Mouse (Mus musculus) ES-Bruce4 (cell line): ENCODE measurements at regions not wholly inside any gene's neighbourhood (a gene's known extent, or its start where the extent isn't known, plus 50 kb on each side); places are given as distances from the start of the nearest gene placed in this dataset.

Experiments used
- H3K27ac ChIP-seq: 2 replicates; pipeline ENCODE4 v1.5.1; 2012; ENCODE audit warnings: low read length, inconsistent platforms; ENCODE audit not compliant: insufficient read depth
- H3K27me3 ChIP-seq: 2 replicates; pipeline ENCODE4 v1.6.1; 2012; ENCODE audit warnings: mild to moderate bottlenecking, low read length, inconsistent platforms; ENCODE audit not compliant: control insufficient read depth, poor library complexity, insufficient read depth, severe bottlenecking
- H3K36me3 ChIP-seq: 2 replicates; pipeline ENCODE4 v1.6.1; 2012; ENCODE audit warnings: inconsistent platforms, mild to moderate bottlenecking, low read length, moderate library complexity; ENCODE audit not compliant: control insufficient read depth, poor library complexity, insufficient read depth, severe bottlenecking
- H3K4me1 ChIP-seq: one replicate; pipeline ENCODE4 v1.8.1; 2011; ENCODE audit warnings: low read length; ENCODE audit not compliant: control insufficient read depth, insufficient read depth
- H3K4me3 ChIP-seq: 2 replicates; pipeline ENCODE4 v1.5.1; 2011; ENCODE audit warnings: low read depth, mild to moderate bottlenecking, low read length
- H3K9ac ChIP-seq: 2 replicates; pipeline ENCODE4 v1.6.1; 2012; ENCODE audit warnings: low read depth, mild to moderate bottlenecking, inconsistent platforms; ENCODE audit not compliant: poor library complexity, severe bottlenecking
- H3K9me3 ChIP-seq: replicated peaks from 2 replicates; pipeline ENCODE4 v1.6.1; 2012; ENCODE audit warnings: mild to moderate bottlenecking, low read length, inconsistent platforms; ENCODE audit not compliant: control insufficient read depth, poor library complexity, insufficient read depth, severe bottlenecking
- CTCF ChIP-seq: IDR thresholded peaks from one replicate; pipeline ENCODE4 v1.8.1; 2011; ENCODE audit warnings: low read depth, low read length
- EP300 ChIP-seq: IDR thresholded peaks from 2 replicates; pipeline ENCODE4 v1.6.1; 2011; ENCODE audit warnings: low read depth, low read length; ENCODE audit not compliant: insufficient read depth
- POLR2A ChIP-seq: IDR thresholded peaks from one replicate; pipeline ENCODE4 v1.8.1; 2011; ENCODE audit warnings: low read length; ENCODE audit not compliant: insufficient read depth

DNA sequence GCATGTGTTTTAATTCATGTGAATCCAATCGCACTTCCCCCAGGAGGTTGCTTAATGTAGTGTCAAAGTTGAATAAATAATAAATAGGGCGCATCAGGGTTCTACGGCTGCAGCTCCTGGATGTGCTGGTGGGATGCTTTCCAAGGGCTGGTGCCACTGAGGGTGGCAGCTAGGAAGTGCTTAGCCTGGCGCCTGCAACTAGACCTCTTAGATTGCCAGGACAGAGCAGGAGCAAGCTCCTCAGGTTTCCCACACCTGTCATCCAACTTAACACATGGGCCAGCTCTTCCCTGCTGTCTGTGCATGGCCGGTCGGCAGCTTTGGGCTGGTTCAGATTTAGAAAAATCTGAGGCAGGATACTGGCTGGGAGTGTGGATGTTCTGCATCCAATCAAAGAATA lies 282.6 kb upstream of the Fam19a5 start:
- H3K4me3 ChIP-seq: no peak overlapping the region
- H3K36me3 ChIP-seq: no peaks in the 10 kb centered on the region
- no peaks in the 10 kb centered on the region for H3K4me1 ChIP-seq
- H3K27me3 ChIP-seq: no peaks in the 10 kb centered on the region
- H3K9ac ChIP-seq: no peak overlapping the region
- no peak for TF ChIP-seq POLR2A
- TF ChIP-seq CTCF: no peak
- no peak for TF ChIP-seq EP300
- H3K9me3 ChIP-seq: no peaks in the 10 kb centered on the region
- H3K27ac ChIP-seq: no peak overlapping the region

DNA sequence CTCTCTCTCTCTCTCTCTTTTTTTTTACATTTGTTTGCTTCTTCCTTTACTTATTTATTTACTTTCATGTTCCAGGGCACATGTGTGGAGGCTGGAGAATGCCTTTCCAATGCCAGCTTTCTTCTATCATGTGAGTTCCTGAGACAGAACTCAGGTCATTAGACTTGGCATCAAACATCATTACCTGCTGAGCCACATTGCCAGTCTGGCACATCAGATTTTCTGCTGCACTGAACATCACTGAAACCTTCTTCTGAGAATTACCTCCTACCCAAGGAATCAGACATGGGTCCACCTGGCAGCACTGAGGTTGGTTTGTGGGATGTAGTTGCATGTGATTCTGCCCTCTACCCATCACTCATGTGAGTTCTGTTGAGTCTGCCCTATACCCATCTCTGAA lies 279.2 kb upstream of the Fam19a5 start:
- Histone ChIP-seq H3K4me1 (no peaks in the 10 kb centered on the region), H3K27me3 (no peaks in the 10 kb centered on the region), H3K36me3 (no peaks in the 10 kb centered on the region), H3K27ac (no peak overlapping the region), H3K4me3 (no peak overlapping the region), H3K9ac (no peak overlapping the region), H3K9me3 (no peaks in the 10 kb centered on the region)
- TF ChIP-seq POLR2A: no peak
- no peak for TF ChIP-seq CTCF
- no peak for TF ChIP-seq EP300

DNA sequence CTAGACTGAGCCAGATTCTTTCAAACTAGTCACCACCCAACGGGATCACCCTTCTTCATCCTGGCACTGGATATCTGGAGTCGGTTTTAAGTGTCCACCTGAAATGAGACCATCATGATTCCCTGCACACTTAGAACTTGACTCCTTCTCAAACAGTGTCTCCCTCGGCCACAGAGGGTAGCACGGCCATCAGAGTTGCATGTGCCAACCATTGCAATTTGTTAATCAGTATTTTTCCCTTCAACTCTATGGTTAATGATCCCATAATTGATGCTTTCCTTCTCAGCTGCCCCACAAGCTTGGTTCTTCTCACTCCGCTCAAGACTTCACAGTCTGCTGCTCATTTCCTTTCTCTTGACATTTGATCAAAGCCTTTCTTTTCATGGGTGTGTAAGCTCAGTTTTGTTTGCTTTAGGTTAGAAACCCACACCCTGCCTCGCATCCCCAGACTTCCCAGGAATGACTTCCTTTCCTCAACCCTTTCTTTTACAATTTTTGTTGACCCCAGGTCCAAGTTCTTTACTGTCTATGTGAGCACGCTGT lies 253.0 kb upstream of the Fam19a5 start:
- Histone ChIP-seq H3K27ac (no peak overlapping the region), H3K9me3 (peaks cover 10% of the 10 kb centered on the region), H3K4me3 (no peak overlapping the region), H3K36me3 (no peaks in the 10 kb centered on the region), H3K27me3 (no peaks in the 10 kb centered on the region), H3K4me1 (no peaks in the 10 kb centered on the region), H3K9ac (no peak overlapping the region)
- no peak for TF ChIP-seq CTCF

DNA sequence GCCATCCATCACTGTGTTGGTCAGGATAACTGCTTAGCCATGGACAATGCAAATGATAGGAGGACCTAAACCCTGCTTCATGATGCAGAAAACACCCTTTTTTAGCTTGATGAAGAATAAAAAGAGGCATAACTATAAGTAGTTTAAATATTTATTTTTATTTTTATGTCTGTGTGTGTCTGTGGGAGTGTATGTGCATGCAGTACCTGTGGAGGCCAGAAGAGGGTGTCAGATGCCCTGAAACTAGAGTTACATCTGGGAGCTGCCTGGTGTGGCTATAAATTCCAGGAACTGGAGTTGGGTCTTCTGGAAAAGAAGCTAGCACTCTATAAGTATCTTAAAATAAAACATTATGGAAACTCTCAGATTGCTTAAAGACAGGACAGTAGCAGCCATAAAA lies 224.2 kb upstream of the Fam19a5 start:
- H3K36me3 ChIP-seq: no peaks in the 10 kb centered on the region
- TF ChIP-seq CTCF (no peak), EP300 (no peak), POLR2A (no peak)
- no peak overlapping the region for H3K9ac ChIP-seq
- H3K9me3 ChIP-seq: peaks cover 3% of the 10 kb centered on the region; the same call in 1 of the 2 replicates
- no peaks in the 10 kb centered on the region for H3K4me1 ChIP-seq
- no peak overlapping the region for H3K4me3 ChIP-seq
- no peak overlapping the region for H3K27ac ChIP-seq
- no peaks in the 10 kb centered on the region for H3K27me3 ChIP-seq

DNA sequence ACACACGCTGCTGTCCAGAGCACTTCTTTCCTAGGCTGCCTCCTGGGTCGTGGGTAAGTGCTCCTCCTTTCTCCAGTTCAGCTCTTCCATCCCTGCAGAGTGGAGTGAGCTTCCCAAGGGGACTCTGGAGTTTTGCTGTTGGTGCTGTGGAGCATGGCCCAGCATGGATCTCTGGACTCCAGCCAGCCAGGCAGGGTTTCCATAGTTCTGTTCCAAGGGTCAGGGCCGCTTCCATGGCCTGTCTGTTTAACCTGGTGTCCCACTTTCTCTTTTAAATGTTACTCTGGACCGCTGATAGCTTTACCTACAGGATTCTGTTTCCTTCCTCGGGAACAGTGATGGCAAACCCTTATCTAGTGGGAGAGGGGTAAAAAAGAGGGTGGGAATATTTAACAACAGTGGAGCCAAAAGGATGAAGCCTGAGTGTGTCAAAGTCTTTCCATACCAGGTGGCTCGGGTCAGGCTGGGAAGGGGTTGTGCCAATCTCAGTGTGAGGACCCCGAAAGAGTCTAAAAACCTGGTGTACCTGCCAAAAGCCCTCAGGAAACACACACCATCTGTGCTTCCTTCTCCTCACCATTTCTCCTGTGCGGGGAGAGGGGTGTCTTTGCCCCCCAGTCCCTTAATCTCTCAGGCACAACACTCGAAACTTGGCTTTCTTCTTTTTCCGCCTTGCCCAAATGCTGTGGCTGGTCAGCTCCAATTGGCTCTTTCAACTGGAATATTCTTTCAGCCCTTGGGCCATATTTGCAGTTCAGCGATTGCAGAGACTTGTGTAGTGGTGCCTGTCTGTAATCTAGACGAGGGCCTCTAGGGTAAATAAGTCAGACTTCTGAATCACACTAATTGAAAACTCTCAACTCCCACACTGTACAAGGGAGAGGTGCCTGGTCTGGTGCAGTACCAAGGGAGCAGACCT lies 222.8 kb upstream of the Fam19a5 start:
- no peak overlapping the region for H3K9ac ChIP-seq
- H3K4me1 ChIP-seq: no peaks in the 10 kb centered on the region
- H3K4me3 ChIP-seq: no peak overlapping the region
- TF ChIP-seq EP300 (no peak), POLR2A (no peak), CTCF (no peak)
- 0 out of 2 replicates have a peak, but pooled peaks cover 3% of the 10 kb centered on the region for H3K9me3 ChIP-seq
- H3K36me3 ChIP-seq: no peaks in the 10 kb centered on the region
- H3K27ac ChIP-seq: no peak overlapping the region
- H3K27me3 ChIP-seq: no peaks in the 10 kb centered on the region

DNA sequence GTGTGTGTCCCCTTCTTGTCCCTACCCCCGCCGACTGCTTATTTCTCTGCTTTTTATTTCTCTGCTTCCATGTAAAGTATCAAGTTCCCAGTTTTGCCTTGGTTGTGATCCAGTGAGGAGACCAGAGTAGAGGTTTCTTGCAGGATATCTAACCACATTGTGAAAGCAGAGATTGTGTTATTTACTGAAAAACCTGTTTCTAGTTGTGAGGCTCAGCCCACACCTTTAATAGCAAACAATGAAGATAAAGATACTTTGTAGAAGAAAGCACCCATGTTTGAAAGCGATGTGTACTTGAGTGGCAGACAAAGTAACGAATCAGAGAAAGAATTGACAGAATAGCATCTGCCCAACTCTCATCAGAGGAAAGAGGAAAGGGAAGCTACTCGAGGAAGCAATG lies 218.7 kb upstream of the Fam19a5 start:
- TF ChIP-seq CTCF (no peak), POLR2A (no peak), EP300 (no peak)

More for the DNA sequence above, 218.7 kb upstream of the Fam19a5 start:
- Histone ChIP-seq H3K36me3 (no peaks in the 10 kb centered on the region), H3K4me3 (no peak overlapping the region), H3K27ac (no peak overlapping the region), H3K9me3 (no peaks in the 10 kb centered on the region), H3K9ac (no peak overlapping the region), H3K4me1 (no peaks in the 10 kb centered on the region), H3K27me3 (no peaks in the 10 kb centered on the region)
